Mouse (Mus musculus): Measurements from ENCODE around the gene Mettl8. TPM values are rescaled to one million over a fixed set of nuclear protein-coding genes. Genes with fewer than 3 reads are reported as not detected.

Gene Mettl8
- total and polyA plus RNA-seq, 3 experiments = 7.5 to 9.2 (median 7.8) TPM

DNA sequence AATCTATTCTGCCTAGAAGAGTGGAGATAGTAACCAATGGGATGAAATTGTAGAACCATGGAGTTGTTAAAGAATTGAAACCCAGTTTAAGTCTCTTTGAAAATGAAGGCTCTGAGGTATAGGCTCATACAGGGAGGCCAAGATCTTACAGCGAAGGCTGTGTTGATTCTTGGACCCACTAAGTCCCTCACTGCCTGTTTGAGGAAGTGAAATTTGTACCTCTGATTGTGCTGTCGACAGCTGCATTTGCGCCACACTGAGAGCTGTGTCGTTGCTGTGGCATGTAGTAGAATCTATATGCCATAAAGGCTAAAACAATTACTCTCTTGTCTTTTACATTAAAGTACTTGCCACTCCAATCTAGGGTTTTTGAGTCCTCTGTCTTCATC is 47.9 kb upstream of the Mettl8 start (continued):
- peak; percentile 67; the same call in 1 of the 2 replicates for TF ChIP-seq MYC (IDR thresholded peaks at IDR 0.05; ENCODE audit: low read depth, low read length)
- no peak for TF ChIP-seq TBP (conservative IDR thresholded peaks at IDR 0.05; ENCODE audit: low read depth, low read length)
- no peak for TF ChIP-seq PAX5 (IDR thresholded peaks at IDR 0.05; ENCODE audit: low read length)
- TF ChIP-seq TCF12 (IDR thresholded peaks at IDR 0.05; ENCODE audit: low read depth, low read length) = peak; percentile 50; the same call in 1 of the 2 replicates
- no peak for TF ChIP-seq KAT2A (IDR thresholded peaks at IDR 0.05; ENCODE audit: insufficient replicate concordance, low read length)
- TF ChIP-seq CTCF (conservative IDR thresholded peaks at IDR 0.05 in 1 of 2, IDR thresholded peaks at IDR 0.05 in 1 of 2; ENCODE audit: low read depth in 2 of 2, low read length in 2 of 2) = no peak

- dilution Hi-C loops (cut with MboI; ENCODE audit: extremely low pct_ligation_motif_present, extremely low pct_unique_long_range_greater_than_20kb, low sequenced_read_pairs) = no loop called here
- no peaks in the 10 kb centered on the region for H3K9me3 ChIP-seq (replicated peaks; ENCODE audit: low read length)
- H3K27ac ChIP-seq (ENCODE audit: insufficient read depth, low read depth) = no peak overlapping the region
- no peaks in the 10 kb centered on the region for H3K27me3 ChIP-seq (replicated peaks)
- H3K4me3 ChIP-seq (replicated peaks in 1 of 3; ENCODE audit: low read depth in 2 of 3, low read length in 2 of 3, poor library complexity in 1 of 3) = no peak overlapping the region
- no peaks in the 10 kb centered on the region for H3K79me2 ChIP-seq (replicated peaks; ENCODE audit: control insufficient read depth, extremely low read depth, insufficient read depth, poor library complexity, severe bottlenecking)
- DNase-seq (ENCODE audit: extremely low read depth) = peak; percentile 21
- no peak overlapping the region for H3K4me2 ChIP-seq (ENCODE audit: insufficient read depth, low read depth, poor library complexity, severe bottlenecking)
- H3K4me1 ChIP-seq (ENCODE audit: control insufficient read depth in 1 of 2, insufficient read depth in 2 of 2) = peaks cover 17 to 40% of the 10 kb centered on the region in 2 experiments
- in situ Hi-C loops (cut with MboI; ENCODE audit: low pct_ligation_motif_present, low pct_unique_long_range_greater_than_20kb, low sequenced_read_pairs) = no loop called here
- H3K9ac ChIP-seq (ENCODE audit: insufficient read depth, low read depth) = no peak overlapping the region
- TF ChIP-seq JUND (conservative IDR thresholded peaks at IDR 0.05; ENCODE audit: low read depth, low read length) = no peak
- no peak for TF ChIP-seq MXI1 (IDR thresholded peaks at IDR 0.05; ENCODE audit: low read depth, low read length)
- no peak for TF ChIP-seq POLR2A (IDR thresholded peaks at IDR 0.05; ENCODE audit: low read depth, low read length)
- no peak for TF ChIP-seq KAT2A (IDR thresholded peaks at IDR 0.05; ENCODE audit: insufficient replicate concordance, low read length)
- H3K36me3 ChIP-seq (replicated peaks in 1 of 2; ENCODE audit: control insufficient read depth in 1 of 2, insufficient read depth in 1 of 2, low read length in 1 of 2) = peaks cover 11 to 25% of the 10 kb centered on the region in 2 experiments
Measured at GRCm38 (mm10) chr2:71102621-71103291, 47.4 kb upstream of the Mettl8 start.

DNA sequence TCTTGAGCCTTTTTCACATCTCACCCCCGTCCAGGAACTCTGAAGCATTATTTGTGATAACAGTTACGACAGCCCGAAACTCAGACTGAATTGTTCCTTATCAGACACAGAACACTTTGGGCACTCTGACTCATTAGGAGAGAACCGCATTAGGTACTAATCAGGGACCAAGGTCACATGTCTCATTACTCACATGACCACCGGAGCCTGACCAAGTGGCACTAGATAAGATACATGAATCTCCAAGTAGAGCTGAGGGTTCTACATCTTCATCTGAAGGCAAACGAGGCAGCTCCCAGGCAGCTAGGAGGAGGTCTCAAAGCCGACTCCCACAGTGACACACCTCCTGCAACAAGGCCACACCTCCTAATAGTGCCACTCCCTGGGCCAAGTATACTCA is 40.8 kb upstream of the Mettl8 start:
- Histone ChIP-seq H3K27me3 (replicated peaks) (no peaks in the 10 kb centered on the region), H3K4me2 (ENCODE audit: insufficient read depth, low read depth, poor library complexity, severe bottlenecking) (no peak overlapping the region), H3K36me3 (replicated peaks in 1 of 2; ENCODE audit: control insufficient read depth in 1 of 2, insufficient read depth in 1 of 2, low read length in 1 of 2) (peaks cover 25 to 72% of the 10 kb centered on the region in 2 experiments), H3K9me3 (replicated peaks; ENCODE audit: low read length) (no peaks in the 10 kb centered on the region), H3K79me2 (replicated peaks; ENCODE audit: control insufficient read depth, extremely low read depth, insufficient read depth, poor library complexity, severe bottlenecking) (no peaks in the 10 kb centered on the region), H3K4me3 (replicated peaks in 1 of 3; ENCODE audit: low read depth in 2 of 3, low read length in 2 of 3, poor library complexity in 1 of 3) (no peak overlapping the region), H3K4me1 (ENCODE audit: control insufficient read depth in 1 of 2, insufficient read depth in 2 of 2) (peaks cover 0 to 8% of the 10 kb centered on the region in 2 experiments; a peak in 2 of 4 replicates), H3K27ac (ENCODE audit: insufficient read depth, low read depth) (no peak overlapping the region), H3K9ac (ENCODE audit: insufficient read depth, low read depth) (no peak overlapping the region)
- TF ChIP-seq ETS1 (conservative IDR thresholded peaks at IDR 0.05; ENCODE audit: low read depth, low read length) (0 out of 2 replicates have a peak, but pooled peaks have one; percentile 14), USF2 (conservative IDR thresholded peaks at IDR 0.05; ENCODE audit: low read depth, low read length) (peak; percentile 37; the same call in 1 of the 2 replicates), BHLHE40 (IDR thresholded peaks at IDR 0.05; ENCODE audit: low read depth, low read length) (peak; percentile 68), USF1 (IDR thresholded peaks at IDR 0.05; ENCODE audit: low read depth, low read length) (peak; percentile 39), MEF2A (IDR thresholded peaks at IDR 0.05; ENCODE audit: borderline replicate concordance, low read depth, low read length) (peak; percentile 29; the same call in 1 of the 2 replicates), HCFC1 (IDR thresholded peaks at IDR 0.05; ENCODE audit: low read depth, low read length) (no peak)
- dilution Hi-C loops (cut with MboI; ENCODE audit: extremely low pct_ligation_motif_present, extremely low pct_unique_long_range_greater_than_20kb, low sequenced_read_pairs) (no loop called here), in situ Hi-C loops (cut with MboI; ENCODE audit: low pct_ligation_motif_present, low pct_unique_long_range_greater_than_20kb, low sequenced_read_pairs) (no loop called here)
- peak; percentile 70 for DNase-seq (ENCODE audit: extremely low read depth)
